ENCODE assay signal across 21 mouse cellular contexts in the genomic region with DNA sequence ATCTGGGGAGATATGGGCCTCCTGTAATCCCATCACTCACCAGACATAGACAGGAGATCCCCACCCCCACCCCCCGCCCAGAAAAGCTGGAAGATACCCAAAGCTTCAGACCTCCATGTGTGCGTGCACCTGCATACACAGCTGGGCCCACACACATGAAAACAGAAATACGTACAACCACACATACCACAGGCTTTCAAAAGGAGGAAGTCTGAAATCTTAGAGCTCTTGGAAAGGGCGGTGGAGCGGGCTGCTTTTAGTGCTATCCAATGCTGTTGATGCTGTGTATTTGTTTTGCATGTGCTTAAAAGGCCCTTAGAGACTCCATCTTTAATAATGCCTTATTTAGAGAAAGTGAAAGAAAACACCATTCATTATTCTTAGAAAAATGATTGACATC. TPM values are rescaled to one million over a fixed set of nuclear protein-coding genes. Genes with fewer than 3 reads are reported as not detected.
DNase-seq lines count a peak whose midpoint lies in the region; ATAC-seq and TF ChIP-seq lines count a peak whose summit lies in the region.
"Had no signal": no experiment of that assay in that cellular context is flagged by ENCODE, and none has a peak within 500 bp of the region (broad histone marks: within the 10 kb centered on the region; RNA-seq: fewer than 3 reads in every experiment).

No protein-coding gene starts in this region.

- no peak for TF ChIP-seq CTCF in thymus, adult 2 months (IDR thresholded peaks at IDR 0.05; ENCODE audit: borderline replicate concordance, control insufficient read depth, extremely low read depth, insufficient read depth, low read length, poor library complexity)

- H3K36me3 ChIP-seq in thymus, adult 2 months (ENCODE audit: control insufficient read depth, insufficient read depth, low read length) = no peaks in the 10 kb centered on the region
- H3K36me3 ChIP-seq in forebrain, embryonic 10.5 days (replicated peaks) = no peaks in the 10 kb centered on the region
- H3K36me3 ChIP-seq: hindbrain, embryonic 10.5 days; limb, embryonic 10.5 days; neural tube, embryonic 15.5 days had no signal

- TF ChIP-seq POLR2A in thymus, adult 2 months (IDR thresholded peaks at IDR 0.05; ENCODE audit: control insufficient read depth, extremely low read depth, insufficient read depth, low read length, poor library complexity) = no peak

- DNase-seq in 416B (ENCODE audit: low read depth) = peak; percentile 60
- DNase-seq in B cell, adult 2 months = peak; percentile 45 to 53
- DNase-seq in thymus, adult 2 months = peak; percentile 40
- no peak for DNase-seq in cerebellum, postnatal 14 days
- no peak for DNase-seq in kidney, adult 9 months
- DNase-seq in gastrocnemius, adult 18-20 months (ENCODE audit: low spot score) = no peak
- no peak for DNase-seq in forebrain, embryonic 10.5 days (ENCODE audit: extremely low spot score, low spot score)
- DNase-seq: cerebellum, adult 11 months; cerebellum, postnatal 36 days; gastrocnemius, postnatal 14 days; heart, adult 2 months; liver had no signal

- H3K9me3 ChIP-seq in forebrain, embryonic 10.5 days = no peaks in the 10 kb centered on the region
- H3K9me3 ChIP-seq: hindbrain, embryonic 10.5 days; limb, embryonic 10.5 days; neural tube, embryonic 15.5 days had no signal

- no peak overlapping the region for H3K4me3 ChIP-seq in thymus, adult 2 months (ENCODE audit: control insufficient read depth, insufficient read depth, low read length)
- H3K4me3 ChIP-seq in forebrain, embryonic 10.5 days = no peak overlapping the region
- H3K4me3 ChIP-seq: heart, adult 2 months; hindbrain, embryonic 10.5 days; limb, embryonic 10.5 days; neural tube, embryonic 15.5 days had no signal

- peak overlapping the region; percentile 53; the same call in 1 of the 2 replicates for H3K27ac ChIP-seq in thymus, adult 2 months (ENCODE audit: control insufficient read depth, insufficient read depth, low read length)
- no peak overlapping the region for H3K27ac ChIP-seq in forebrain, embryonic 10.5 days
- H3K27ac ChIP-seq: heart, adult 2 months; hindbrain, embryonic 10.5 days; limb, embryonic 10.5 days; macrophage; neural tube, embryonic 15.5 days had no signal

- WGBS in thymus, adult 2 months = 3% methylated on average over 5 of the region's 5 CpGs
- WGBS in forebrain, embryonic 10.5 days = 93% methylated on average over 5 of the region's 5 CpGs

- H3K4me1 ChIP-seq in thymus, adult 2 months (replicated peaks; ENCODE audit: control insufficient read depth, insufficient read depth, low read length) = peaks cover 10% of the 10 kb centered on the region
- no peaks in the 10 kb centered on the region for H3K4me1 ChIP-seq in forebrain, embryonic 10.5 days
- H3K4me1 ChIP-seq: hindbrain, embryonic 10.5 days; limb, embryonic 10.5 days; neural tube, embryonic 15.5 days had no signal

- ATAC-seq in megakaryocyte, adult 5-6 weeks (ENCODE audit: poor library complexity, severe bottlenecking) = peak; percentile 86
- ATAC-seq: forebrain, embryonic 16.5 days; hindbrain, embryonic 16.5 days; intestine, postnatal 0 days; lung, postnatal 0 days had no signal

- no peaks in the 10 kb centered on the region for H3K27me3 ChIP-seq in thymus, adult 2 months (ENCODE audit: control insufficient read depth, insufficient read depth, low read length)
- H3K27me3 ChIP-seq in forebrain, embryonic 10.5 days (ENCODE audit: poor library complexity, severe bottlenecking) = no peaks in the 10 kb centered on the region
- H3K27me3 ChIP-seq: neural tube, embryonic 15.5 days had no signal

RNA-seq across cellular contexts. Expression of a gene that starts 22.2 kb away (rescaled TPM):
- 56.6 and 60.7 TPM in 2 replicates for total RNA-seq in megakaryocyte, adult 5-6 weeks (2015)
- total RNA-seq in megakaryocyte, adult 5-6 weeks (2017) = 24.3 and 43.1 TPM in 2 replicates
- polyA plus RNA-seq in thymus, adult 2 months (2012; rRNA removed) = 32.9 and 38.4 TPM in 2 replicates
- total RNA-seq in gastrocnemius, adult 18-20 months (2021) = 10 to 100 TPM; 16.5 to 16.9 TPM
- 5.8 and 5.9 TPM in 2 replicates for polyA plus RNA-seq in forebrain, embryonic 10.5 days (2016; fragmentation: Nextera tagmentation; extraction: Ambion mirVana)

Comparison
In these comparisons a context has a peak if more than half of its experiments do, and no peak if none do; other contexts are left out.
1. DNase-seq: peak in 416B (single experiment), B cell, adult 2 months (2 of 2) and thymus, adult 2 months (single experiment); none in cerebellum, postnatal 14 days (0 of 2), kidney, adult 9 months (single experiment), gastrocnemius, adult 18-20 months (single experiment) and forebrain, embryonic 10.5 days (single experiment).